ENCODE assay signal across 21 mouse cellular contexts in the genomic region with DNA sequence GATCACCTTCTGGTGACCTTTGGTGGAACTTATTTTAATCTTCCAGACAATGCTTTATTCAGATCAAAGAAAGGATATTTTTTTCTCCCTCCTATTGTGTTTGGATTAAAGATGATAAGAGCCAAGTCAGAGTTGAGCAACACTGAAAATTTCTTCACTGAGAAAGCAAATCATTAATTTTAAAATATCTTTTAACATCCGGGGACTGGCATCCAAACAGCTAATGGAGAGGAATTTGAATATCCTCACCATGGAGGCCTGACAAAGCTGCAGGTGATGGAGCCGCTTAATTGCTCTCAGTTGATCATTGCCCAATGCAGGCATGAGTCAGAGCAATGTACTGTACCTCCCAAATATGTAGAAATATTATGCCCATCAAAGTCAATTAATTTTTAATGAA.
"Had no signal": no experiment of that assay in that cellular context is flagged by ENCODE, and none has a peak within 500 bp of the region (broad histone marks: within the 10 kb centered on the region; RNA-seq: fewer than 3 reads in every experiment).

No protein-coding gene starts in this region.

- DNase-seq: gastrocnemius, adult 2 months; gastrocnemius, postnatal 10 days; gastrocnemius, postnatal 25 days; heart, adult 18-20 months; heart, postnatal 10 days; heart, postnatal 4 days; kidney, adult 18-20 months; kidney, adult 8-10 months; kidney, postnatal 10 days; kidney, postnatal 25 days; kidney, postnatal 4 days; liver; liver, embryonic 13.5 days had no signal

- H3K27me3 ChIP-seq: heart, embryonic 12.5 days; hindbrain, embryonic 12.5 days; intestine, embryonic 15.5 days; limb, embryonic 12.5 days; liver, embryonic 13.5 days; liver, embryonic 15.5 days had no signal

- ATAC-seq: hindbrain, embryonic 16.5 days; inflammation-experienced regulatory T-cells, adult 6 months; intestine, embryonic 15.5 days; intestine, postnatal 0 days had no signal
